Mouse (Mus musculus) megakaryocyte, embryonic 14.5 days (primary cell): Measurements from ENCODE around the gene Dapl1.

Source experiments
- FLI1 ChIP-seq: IDR thresholded peaks from 2 replicates; pipeline ENCODE4 v1.6.1; 2012; ENCODE audit warnings: low read length, inconsistent platforms, mixed read lengths
- GATA1 ChIP-seq: IDR thresholded peaks from 3 replicates; pipeline ENCODE4 v1.6.1; 2012; ENCODE audit warnings: mixed read lengths, low read length, inconsistent platforms, borderline replicate concordance

GRCm38 (mm10) chr2:59529574-59530080 is 45.2 kb downstream of the Dapl1 start:
- TF ChIP-seq GATA1 (no peak), FLI1 (no peak)
